Mouse (Mus musculus): Measurements from ENCODE around the gene Ambra1. TPM values are rescaled to one million over a fixed set of nuclear protein-coding genes. Genes with fewer than 3 reads are reported as not detected.

Gene Ambra1
- polyA plus RNA-seq, 1 experiment from 2014 or later: 16.1 TPM

DNA sequence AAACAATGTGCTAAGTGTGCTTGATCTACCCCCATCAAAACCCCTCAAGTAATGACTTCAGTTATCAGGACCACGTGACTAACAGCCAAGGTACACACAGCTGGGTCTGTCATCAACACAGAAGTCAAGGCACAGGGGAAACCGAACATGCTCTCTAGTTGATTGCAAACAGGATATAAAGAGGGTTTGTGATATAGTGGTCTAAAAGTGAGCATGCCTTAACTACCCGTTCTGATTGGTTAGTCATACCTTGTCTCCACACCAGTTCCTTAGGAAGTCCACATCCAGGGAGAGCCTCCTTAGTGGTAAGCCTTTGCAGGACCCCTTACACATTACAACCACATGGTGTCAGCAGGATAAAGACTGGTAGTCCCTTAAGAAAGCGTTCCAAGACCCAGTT lies 190.2 kb downstream of the Ambra1 start:
- Histone ChIP-seq H3K27ac (ENCODE audit: low read length) (no peak overlapping the region), H3K4me1 (replicated peaks; ENCODE audit: control insufficient read depth, insufficient read depth, low read length) (peaks cover 18% of the 10 kb centered on the region), H3K9me3 (ENCODE audit: control insufficient read depth, low read length) (no peaks in the 10 kb centered on the region), H3K36me3 (ENCODE audit: control insufficient read depth, insufficient read depth, low read length) (peaks cover 16% of the 10 kb centered on the region), H3K4me3 (ENCODE audit: low read length) (no peak overlapping the region), H3K27me3 (ENCODE audit: control insufficient read depth, insufficient read depth, low read depth, low read length) (peaks cover 40% of the 10 kb centered on the region), H3K4me2 (ENCODE audit: low read depth, low read length) (no peak overlapping the region), H3K9ac (ENCODE audit: low read length) (no peak overlapping the region)
- WGBS: 48% methylated on average over 4 of the region's 4 CpGs
- ATAC-seq (ENCODE audit: low read depth): no peak

DNA sequence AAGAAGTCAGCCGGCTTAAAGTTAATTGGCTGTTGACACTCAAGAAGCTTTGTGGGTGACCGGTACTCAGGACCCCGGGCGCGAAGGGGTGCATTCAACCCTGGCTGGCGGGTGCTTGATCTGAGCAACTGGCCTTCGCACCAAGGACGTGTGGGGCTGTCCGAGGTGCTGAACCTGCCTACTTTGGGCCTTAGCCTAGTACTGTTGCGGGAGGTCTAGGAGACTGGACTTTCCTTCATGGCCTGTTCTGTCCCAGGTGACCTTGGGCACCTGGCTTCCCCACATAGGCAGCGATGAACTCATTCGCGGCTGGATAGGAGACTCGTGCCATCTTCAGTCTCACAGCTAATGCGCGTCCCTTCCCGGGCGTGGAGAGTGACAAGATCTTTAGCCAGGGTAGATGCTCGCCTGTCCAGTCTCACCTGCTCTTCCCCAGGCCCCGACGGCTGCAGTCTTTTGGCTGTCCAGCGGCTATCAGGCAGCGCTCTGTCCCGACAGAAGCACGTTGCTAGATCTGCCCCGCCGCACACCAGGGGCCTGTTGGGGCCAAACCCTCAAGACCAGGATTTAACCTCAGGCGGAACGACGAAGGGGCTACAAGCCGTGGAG lies 191.4 kb downstream of the Ambra1 start:
- H3K4me2 ChIP-seq (ENCODE audit: low read depth, low read length): peak overlapping the region; percentile 90
- no peak overlapping the region for H3K27ac ChIP-seq (ENCODE audit: low read length)
- peaks cover 16% of the 10 kb centered on the region for H3K36me3 ChIP-seq (ENCODE audit: control insufficient read depth, insufficient read depth, low read length)
- H3K4me1 ChIP-seq (replicated peaks; ENCODE audit: control insufficient read depth, insufficient read depth, low read length): peaks cover 18% of the 10 kb centered on the region
- H3K9ac ChIP-seq (ENCODE audit: low read length): no peak overlapping the region
- H3K4me3 ChIP-seq (ENCODE audit: low read length): peak overlapping the region; percentile 60
- H3K9me3 ChIP-seq (ENCODE audit: control insufficient read depth, low read length): no peaks in the 10 kb centered on the region
- H3K27me3 ChIP-seq (ENCODE audit: control insufficient read depth, insufficient read depth, low read depth, low read length): peaks cover 40% of the 10 kb centered on the region
- peak; percentile 40 for ATAC-seq (ENCODE audit: low read depth)
- WGBS: 2% methylated on average over 31 of the region's 31 CpGs

DNA sequence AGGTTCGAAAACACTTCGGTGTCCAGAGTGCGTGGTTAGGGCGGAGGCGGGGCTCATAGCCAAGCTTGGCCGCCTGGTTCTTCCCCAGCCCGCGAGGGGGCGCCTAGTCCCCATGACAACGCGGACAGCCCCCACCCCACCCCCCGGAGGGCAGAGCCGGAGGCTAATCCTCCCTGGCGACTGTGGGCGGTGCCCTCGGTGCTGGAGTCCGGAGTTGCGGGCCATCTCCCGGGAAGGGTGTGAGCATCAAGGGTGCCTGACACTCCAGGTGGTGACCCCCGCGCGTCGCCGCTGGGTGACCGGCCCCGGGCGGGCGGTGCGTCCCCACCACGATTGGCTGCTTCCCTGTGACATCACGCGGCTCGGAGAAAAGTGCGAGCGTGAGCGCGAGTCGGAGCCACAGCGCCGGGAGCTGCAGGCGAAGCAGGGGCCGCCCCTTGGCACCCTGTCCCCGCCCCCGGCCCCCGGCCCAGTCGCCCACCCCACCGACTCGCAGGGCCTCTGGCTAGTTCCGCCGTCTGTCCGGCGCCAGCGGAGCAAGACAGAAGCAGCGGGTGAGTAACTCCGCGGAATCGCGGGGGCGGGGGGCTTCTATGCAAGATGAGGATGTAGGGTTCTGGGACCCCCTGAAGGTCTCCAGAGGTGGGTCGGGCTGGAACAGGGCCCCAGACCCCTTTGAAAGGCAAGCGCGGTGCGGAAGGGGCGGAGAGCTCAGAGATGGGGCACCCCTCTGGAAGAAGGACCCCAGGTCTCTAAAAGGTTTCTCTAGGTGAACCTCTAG lies 192.0 kb downstream of the Ambra1 start:
- peaks cover 40% of the 10 kb centered on the region for H3K27me3 ChIP-seq (ENCODE audit: control insufficient read depth, insufficient read depth, low read depth, low read length)

GRCm38 (mm10) chr2:91922586-91923414 lies 192.9 kb downstream of the Ambra1 start:
- peaks cover 40% of the 10 kb centered on the region for H3K27me3 ChIP-seq (ENCODE audit: control insufficient read depth, insufficient read depth, low read depth, low read length)
- no peak overlapping the region for H3K9ac ChIP-seq (ENCODE audit: low read length)
- H3K27ac ChIP-seq (ENCODE audit: low read length): no peak overlapping the region
- H3K4me2 ChIP-seq (ENCODE audit: low read depth, low read length): peak overlapping the region; percentile 90
- H3K4me1 ChIP-seq (replicated peaks; ENCODE audit: control insufficient read depth, insufficient read depth, low read length): peaks cover 18% of the 10 kb centered on the region
- no peak; the same call in 1 of the 2 replicates for ATAC-seq (ENCODE audit: low read depth)
- 4% methylated on average over 37 of the region's 37 CpGs for WGBS
- H3K9me3 ChIP-seq (ENCODE audit: control insufficient read depth, low read length): no peaks in the 10 kb centered on the region
- peaks cover 6% of the 10 kb centered on the region for H3K36me3 ChIP-seq (ENCODE audit: control insufficient read depth, insufficient read depth, low read length)
- peak overlapping the region; percentile 60 for H3K4me3 ChIP-seq (ENCODE audit: low read length)

More for the DNA sequence above, 192.0 kb downstream of the Ambra1 start:
- Histone ChIP-seq H3K9ac (ENCODE audit: low read length) (peak overlapping the region; percentile 42; the same call in 1 of the 2 replicates), H3K27ac (ENCODE audit: low read length) (no peak overlapping the region), H3K4me1 (replicated peaks; ENCODE audit: control insufficient read depth, insufficient read depth, low read length) (peaks cover 18% of the 10 kb centered on the region), H3K9me3 (ENCODE audit: control insufficient read depth, low read length) (no peaks in the 10 kb centered on the region), H3K4me3 (ENCODE audit: low read length) (peak overlapping the region; percentile 60), H3K36me3 (ENCODE audit: control insufficient read depth, insufficient read depth, low read length) (peaks cover 13% of the 10 kb centered on the region), H3K4me2 (ENCODE audit: low read depth, low read length) (peak overlapping the region; percentile 90)
- under 1% methylated on average over 63 of the region's 64 CpGs for WGBS
- ATAC-seq (ENCODE audit: low read depth): peak; percentile 67

DNA sequence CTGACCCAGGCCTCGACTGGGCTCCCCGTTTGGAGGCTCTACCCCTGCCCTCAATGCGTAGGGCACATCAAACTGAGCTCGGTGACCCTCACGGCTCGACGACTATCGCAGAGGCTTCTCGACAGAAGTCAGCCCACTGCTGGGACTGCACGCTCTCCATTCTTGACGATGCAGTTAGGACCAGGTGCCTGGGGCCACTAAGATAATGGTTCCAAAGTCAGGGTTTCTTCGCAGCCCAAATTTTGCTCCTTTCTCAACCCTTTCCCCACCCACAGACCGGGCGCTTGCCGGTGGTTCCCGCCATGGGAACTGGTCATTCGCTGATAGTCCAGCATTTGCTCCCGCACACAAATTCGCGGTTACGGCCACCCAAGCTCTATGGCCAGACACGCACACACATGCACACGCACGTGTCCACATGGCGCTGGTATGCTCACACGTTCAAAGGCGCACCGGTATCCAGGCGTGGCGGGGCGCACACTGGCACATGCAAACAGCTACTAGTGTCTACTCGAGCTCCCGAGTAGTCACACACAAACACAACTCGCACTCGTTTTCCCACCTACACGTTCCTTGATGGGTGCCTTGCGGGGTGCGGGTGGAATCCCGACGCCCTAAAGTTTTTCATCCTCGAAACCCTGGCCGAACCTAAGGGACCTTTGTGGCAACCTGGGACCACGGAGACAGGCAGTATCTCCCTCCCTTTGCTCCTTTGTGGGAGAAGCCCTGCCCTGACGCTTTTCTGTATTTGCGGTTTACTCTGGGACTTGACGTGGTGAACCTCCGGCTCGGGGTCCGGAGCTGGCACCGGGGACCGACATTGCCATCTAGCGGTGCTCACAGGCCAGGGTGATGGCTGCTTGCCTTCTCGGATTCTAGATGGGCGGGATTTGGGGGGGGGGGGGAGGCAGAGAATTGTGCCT lies 193.7 kb downstream of the Ambra1 start:
- Histone ChIP-seq H3K27me3 (ENCODE audit: control insufficient read depth, insufficient read depth, low read depth, low read length) (peaks cover 40% of the 10 kb centered on the region), H3K9ac (ENCODE audit: low read length) (peak overlapping the region; percentile 38; the same call in 1 of the 2 replicates), H3K36me3 (ENCODE audit: control insufficient read depth, insufficient read depth, low read length) (no peaks in the 10 kb centered on the region), H3K27ac (ENCODE audit: low read length) (no peak overlapping the region), H3K4me2 (ENCODE audit: low read depth, low read length) (peak overlapping the region; percentile 62), H3K4me3 (ENCODE audit: low read length) (peak overlapping the region; percentile 44), H3K9me3 (ENCODE audit: control insufficient read depth, low read length) (no peaks in the 10 kb centered on the region), H3K4me1 (replicated peaks; ENCODE audit: control insufficient read depth, insufficient read depth, low read length) (peaks cover 20% of the 10 kb centered on the region)
- 2% methylated on average over 54 of the region's 54 CpGs for WGBS
- ATAC-seq (ENCODE audit: low read depth): peak; percentile 37; the same call in 1 of the 2 replicates

- no peak overlapping the region for H3K27ac ChIP-seq (ENCODE audit: low read length)
- no peak overlapping the region for H3K9ac ChIP-seq (ENCODE audit: low read length)
- H3K36me3 ChIP-seq (ENCODE audit: control insufficient read depth, insufficient read depth, low read length): no peaks in the 10 kb centered on the region
- H3K9me3 ChIP-seq (ENCODE audit: control insufficient read depth, low read length): no peaks in the 10 kb centered on the region
- H3K4me2 ChIP-seq (ENCODE audit: low read depth, low read length): no peak overlapping the region
- H3K27me3 ChIP-seq (ENCODE audit: control insufficient read depth, insufficient read depth, low read depth, low read length): peaks cover 40% of the 10 kb centered on the region
- 79% methylated on average over 1 of the region's 1 CpGs for WGBS
- H3K4me3 ChIP-seq (ENCODE audit: low read length): no peak overlapping the region
- peaks cover 21% of the 10 kb centered on the region for H3K4me1 ChIP-seq (replicated peaks; ENCODE audit: control insufficient read depth, insufficient read depth, low read length)
- no peak for ATAC-seq (ENCODE audit: low read depth)
Observed at GRCm38 (mm10) chr2:91924726-91925125, 194.8 kb downstream of the Ambra1 start.

DNA sequence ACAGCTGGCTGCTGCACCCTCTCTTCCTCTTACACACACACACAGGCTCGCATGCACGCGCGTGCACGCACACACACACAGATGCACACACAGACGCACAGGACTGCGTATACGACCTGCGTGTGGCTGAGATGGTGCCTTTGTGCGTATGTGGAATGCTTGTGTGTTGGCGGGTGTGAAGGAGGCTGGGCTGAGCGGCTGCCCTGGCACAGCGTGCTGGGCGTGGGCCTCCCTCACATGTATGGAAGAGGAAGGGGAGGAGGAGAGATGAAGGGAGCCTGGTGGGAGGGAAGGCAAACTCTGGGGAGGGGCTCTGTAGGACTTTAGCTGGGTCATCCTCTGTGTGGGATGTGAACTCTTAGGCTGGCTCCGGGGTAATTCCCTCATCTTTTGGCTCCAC lies 195.5 kb downstream of the Ambra1 start:
- H3K27me3 ChIP-seq (ENCODE audit: control insufficient read depth, insufficient read depth, low read depth, low read length): peaks cover 38% of the 10 kb centered on the region
- no peaks in the 10 kb centered on the region for H3K36me3 ChIP-seq (ENCODE audit: control insufficient read depth, insufficient read depth, low read length)
- no peaks in the 10 kb centered on the region for H3K9me3 ChIP-seq (ENCODE audit: control insufficient read depth, low read length)
- 63% methylated on average over 15 of the region's 15 CpGs for WGBS
- no peak overlapping the region for H3K27ac ChIP-seq (ENCODE audit: low read length)
- ATAC-seq (ENCODE audit: low read depth): no peak
- no peak overlapping the region for H3K4me2 ChIP-seq (ENCODE audit: low read depth, low read length)
- peaks cover 28% of the 10 kb centered on the region for H3K4me1 ChIP-seq (replicated peaks; ENCODE audit: control insufficient read depth, insufficient read depth, low read length)
- no peak overlapping the region for H3K9ac ChIP-seq (ENCODE audit: low read length)
- H3K4me3 ChIP-seq (ENCODE audit: low read length): no peak overlapping the region

DNA sequence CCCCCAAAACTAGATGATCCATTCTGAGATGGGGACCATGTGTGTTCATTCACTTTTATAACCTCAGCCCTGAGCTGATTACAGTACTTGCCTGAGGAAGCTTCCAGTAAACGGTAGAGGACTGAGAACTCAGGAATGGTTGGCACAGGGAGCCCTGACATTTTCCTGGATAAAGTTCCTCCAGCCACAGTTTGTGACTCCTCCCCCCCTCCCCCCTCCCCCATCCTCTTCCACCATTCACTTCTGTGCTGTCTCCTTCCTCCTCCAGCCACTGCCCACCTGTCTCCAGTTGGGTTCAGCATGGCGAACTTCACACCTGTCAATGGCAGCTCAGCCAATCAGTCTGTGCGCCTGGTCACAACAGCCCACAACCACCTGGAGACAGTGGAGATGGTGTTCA lies 197.0 kb downstream of the Ambra1 start, which contains the start of gene Chrm4:
TSS of gene Chrm4 (plus strand) at position 301 of the 400 bp plus-strand sequence.
- Histone ChIP-seq H3K4me2 (ENCODE audit: low read depth, low read length) (peak within 1 kb of the TSS; percentile 31; the same call in 1 of the 2 replicates), H3K4me3 (ENCODE audit: low read length) (no peak within 1 kb of the TSS)
- 83% methylated on average over 3 of the region's 3 CpGs for WGBS

More for the DNA sequence above, 197.0 kb downstream of the Ambra1 start, which contains the start of gene Chrm4:
- H3K9ac ChIP-seq (ENCODE audit: low read length): no peak within 1 kb of the TSS
- H3K27ac ChIP-seq (ENCODE audit: low read length): no peak within 1 kb of the TSS
- no peaks in the 10 kb centered on the region for H3K9me3 ChIP-seq (ENCODE audit: control insufficient read depth, low read length)
- peaks cover 26% of the 10 kb centered on the region for H3K4me1 ChIP-seq (replicated peaks; ENCODE audit: control insufficient read depth, insufficient read depth, low read length)
- no peak for ATAC-seq (ENCODE audit: low read depth)
- no peaks in the 10 kb centered on the region for H3K36me3 ChIP-seq (ENCODE audit: control insufficient read depth, insufficient read depth, low read length)
- H3K27me3 ChIP-seq (ENCODE audit: control insufficient read depth, insufficient read depth, low read depth, low read length): peaks cover 24% of the 10 kb centered on the region
